Mouse (Mus musculus): ENCODE results near the gene Ulk4.

DNA sequence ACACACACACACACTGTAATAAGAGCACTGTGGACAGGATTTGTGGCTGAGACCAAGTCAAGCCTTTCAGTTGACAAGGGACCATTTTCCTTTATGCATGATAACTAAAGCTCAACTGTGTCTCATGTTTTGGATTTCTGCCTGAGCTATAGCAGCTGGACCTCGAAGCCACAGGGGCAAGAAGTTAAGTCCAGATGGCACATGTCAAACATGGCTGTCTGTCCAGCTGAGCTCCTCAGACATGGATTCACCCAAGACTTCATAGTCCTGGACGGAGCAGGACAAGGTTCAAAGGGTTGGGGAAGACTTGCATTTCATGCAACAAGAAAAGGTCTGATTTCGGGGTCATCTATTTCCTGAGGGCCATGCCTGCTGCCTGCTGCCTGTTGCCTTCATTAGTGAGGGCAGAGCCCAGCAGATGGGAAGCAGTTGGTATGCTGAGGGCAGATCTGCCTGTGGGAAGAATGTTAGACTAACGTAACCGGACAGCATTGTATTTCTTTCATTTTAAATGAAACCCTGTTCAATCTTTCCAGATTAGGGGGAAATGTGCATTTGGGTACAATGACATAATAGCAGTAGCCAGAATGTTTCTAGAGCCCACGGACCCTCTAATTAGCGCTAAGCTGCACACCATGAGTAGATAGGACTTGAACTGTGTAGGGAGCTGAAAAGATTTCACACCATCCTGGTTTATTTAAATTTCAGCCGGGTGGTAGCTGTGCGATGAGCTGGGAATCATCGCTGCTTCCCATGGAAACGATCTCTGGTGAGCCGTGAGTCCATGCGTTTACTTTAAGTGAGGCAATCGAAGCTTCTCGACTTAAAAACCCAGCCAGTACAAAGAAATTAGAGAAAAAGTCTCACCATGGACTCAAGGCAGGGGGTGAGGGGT lies 286.9 kb downstream of the Ulk4 start:
- TF ChIP-seq CTCF (IDR thresholded peaks at IDR 0.05), result no peak
- TF ChIP-seq EP300 (IDR thresholded peaks at IDR 0.05), result no peak

All from lung, postnatal 0 days (tissue).